Mouse (Mus musculus) kidney, adult 2 months (tissue): ENCODE measurements around the gene Aldh3a1.

ENCODE experiments used
- CTCF ChIP-seq: fragments of 200-500 bp; conservative IDR thresholded peaks from 2 replicates; pipeline ENCODE4 v1.5.1; 2011; ENCODE audit warnings: low read depth, mild to moderate bottlenecking, control low read depth, low read length, moderate library complexity, mixed read lengths; ENCODE audit not compliant: insufficient read depth, insufficient read length
- POLR2A ChIP-seq: fragments of 200-500 bp; IDR thresholded peaks from one replicate; pipeline ENCODE4 v1.6.1; 2011; ENCODE audit warnings: low read depth, low read length, control low read depth

DNA sequence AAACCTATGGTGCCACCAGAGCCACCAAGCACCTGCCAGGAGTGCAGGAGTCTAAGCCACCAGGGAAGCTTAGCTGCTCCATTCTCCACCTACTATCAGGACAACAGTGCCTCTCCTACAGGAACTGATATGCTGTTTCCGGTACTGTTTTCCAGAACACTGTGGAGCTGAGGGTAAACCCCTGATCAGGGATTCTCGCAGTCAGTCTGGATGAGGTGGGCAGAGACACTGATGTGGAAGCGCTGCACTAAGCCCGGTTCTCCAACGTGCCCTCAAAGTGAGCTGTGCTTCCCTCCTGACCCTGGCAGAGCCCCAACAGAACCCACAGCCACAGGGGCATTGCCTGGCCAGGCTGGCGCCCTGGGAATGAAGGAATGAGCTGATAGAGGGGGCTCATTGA, 43.0 kb upstream of the Aldh3a1 start:
- TF ChIP-seq CTCF (no peak), POLR2A (no peak)
